Mouse (Mus musculus) layer of hippocampus, adult 18-20 months (tissue): ENCODE results near the gene Bag5. TPM values are rescaled to one million over a fixed set of nuclear protein-coding genes. Genes with fewer than 3 reads are reported as not detected.
"Not testable (repeated sequence)": the region's sequence is repeated elsewhere in the genome, so short reads cannot be mapped to it uniquely, and the experiment has no call there.

Source experiments
- DNase-seq, 2 experiments: peaks; one replicate each; pipeline ENCODE4 v3.0.0; 2022; ENCODE audit warnings: low spot score in 2 of 2
- total RNA-seq, 2 experiments: library from RNA; stranded (reverse); gene quantifications; 2 replicates each; pipeline ENCODE4 v1.2.3; 2021

Bag5 gene
- total RNA-seq, 2 experiments from 2014 or later = 54.9 to 58.5 TPM

- no peak for DNase-seq
Observed at GRCm38 (mm10) chr12:111737370-111737769, 24.3 kb upstream of the Bag5 start.

GRCm38 (mm10) chr12:111736676-111737075, 23.6 kb upstream of the Bag5 start:
- DNase-seq = not testable (repeated sequence)

GRCm38 (mm10) chr12:111734912-111735311, 21.9 kb upstream of the Bag5 start:
- no peak for DNase-seq

GRCm38 (mm10) chr12:111732921-111733320, 19.9 kb upstream of the Bag5 start:
- no peak for DNase-seq

- peak; percentile 79 to 91 for DNase-seq
Observed at GRCm38 (mm10) chr12:111731822-111732807, 19.1 kb upstream of the Bag5 start.

GRCm38 (mm10) chr12:111727956-111728355, 14.9 kb upstream of the Bag5 start:
- DNase-seq = no peak

- DNase-seq = peak; percentile 49 to 63
Observed at GRCm38 (mm10) chr12:111726122-111726463, 13.0 kb upstream of the Bag5 start.

GRCm38 (mm10) chr12:111725338-111726121, 12.5 kb upstream of the Bag5 start:
- peak; percentile 62 to 81 for DNase-seq

GRCm38 (mm10) chr12:111724638-111725337, 11.7 kb upstream of the Bag5 start:
- DNase-seq = no peak

- no peak for DNase-seq
Observed at GRCm38 (mm10) chr12:111722654-111723053, 9.6 kb upstream of the Bag5 start.

GRCm38 (mm10) chr12:111720222-111720621, 7.2 kb upstream of the Bag5 start:
- DNase-seq = no peak

GRCm38 (mm10) chr12:111718656-111719055, 5.6 kb upstream of the Bag5 start:
- DNase-seq = no peak

- DNase-seq = no peak
Observed at GRCm38 (mm10) chr12:111716505-111716904, 3.4 kb upstream of the Bag5 start.

GRCm38 (mm10) chr12:111713880-111714279, 823 bp upstream of the Bag5 start:
- not testable (repeated sequence) for DNase-seq

- no peak for DNase-seq
Observed at GRCm38 (mm10) chr12:111712476-111712875, 581 bp downstream of the Bag5 start.

GRCm38 (mm10) chr12:111710091-111710490, 3.0 kb downstream of the Bag5 start:
- DNase-seq = no peak

GRCm38 (mm10) chr12:111708181-111708580, 4.9 kb downstream of the Bag5 start:
- no peak for DNase-seq

- DNase-seq = no peak
Observed at GRCm38 (mm10) chr12:111705186-111705973, 7.7 kb downstream of the Bag5 start.

GRCm38 (mm10) chr12:111704609-111705008, 8.4 kb downstream of the Bag5 start:
- DNase-seq = no peak

GRCm38 (mm10) chr12:111703301-111703700, 9.8 kb downstream of the Bag5 start:
- no peak for DNase-seq
